Mouse (Mus musculus) cortical plate, adult 2 months (tissue): ENCODE measurements at regions not wholly inside any gene's neighbourhood (a gene's known extent, or its start where the extent isn't known, plus 50 kb on each side); places are given as distances from the start of the nearest gene placed in this dataset.

Source experiments
- CTCF ChIP-seq: fragments of 200-500 bp; IDR thresholded peaks from 2 replicates; pipeline ENCODE4 v1.5.1; 2011; ENCODE audit warnings: mild to moderate bottlenecking, control low read depth, low read length; ENCODE audit not compliant: insufficient read depth; ENCODE audit errors: extremely low read depth
- POLR2A ChIP-seq: fragments of 200-500 bp; IDR thresholded peaks from 2 replicates; pipeline ENCODE4 v1.6.1; 2011; ENCODE audit warnings: mild to moderate bottlenecking, low read length, control low read depth; ENCODE audit not compliant: insufficient read depth; ENCODE audit errors: extremely low read depth

DNA sequence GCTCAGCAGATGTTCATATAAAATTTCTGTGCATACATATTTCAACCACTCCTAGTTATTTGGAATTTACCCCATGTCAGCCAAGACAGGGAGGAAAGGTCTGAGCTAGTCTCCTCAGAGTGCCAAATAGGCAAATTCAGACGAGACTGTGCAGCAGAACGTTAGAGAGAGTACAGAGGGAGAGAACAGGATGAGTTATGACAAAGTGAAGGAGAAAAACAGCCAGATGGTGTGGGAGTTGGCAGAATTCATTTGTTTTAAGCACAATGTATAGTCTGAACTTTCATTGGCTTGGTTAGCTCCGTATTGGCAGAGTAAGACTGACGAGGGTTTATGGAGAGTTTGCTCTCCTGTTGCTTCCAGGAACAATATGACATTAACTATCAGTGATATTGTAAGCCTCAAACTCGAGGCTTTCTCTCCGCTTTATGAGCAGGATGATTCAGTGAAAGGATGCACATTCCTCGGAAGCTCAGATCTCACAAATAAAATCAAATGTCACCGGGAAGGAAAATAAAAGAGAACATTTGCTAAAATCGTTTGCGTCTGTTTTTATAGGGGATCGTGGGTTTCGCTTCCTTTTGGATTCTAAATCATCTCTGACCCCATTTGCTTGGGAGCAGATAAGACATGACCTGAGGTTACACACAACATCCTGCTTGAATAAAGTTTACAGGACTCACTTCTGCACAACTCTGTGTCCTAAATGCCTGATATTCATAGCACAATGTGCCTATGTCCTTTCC, 435.8 kb upstream of the Dph6 start:
- TF ChIP-seq CTCF (no peak), POLR2A (no peak)
